Mouse (Mus musculus) liver, postnatal 0 days (tissue): ENCODE measurements around the gene Prps2.
"Not testable (repeated sequence)": the region's sequence is repeated elsewhere in the genome, so short reads cannot be mapped to it uniquely, and the experiment has no call there.

Experiments used
- CTCF ChIP-seq: sonication (generic); IDR thresholded peaks from 2 replicates; pipeline ENCODE4 v1.5.1; 2016; ENCODE audit warnings: antibody characterized with exemption, low read depth
- EP300 ChIP-seq: IDR thresholded peaks from 2 replicates; pipeline ENCODE4 v1.6.1; 2016; ENCODE audit warnings: antibody characterized with exemption, low read depth, mild to moderate bottlenecking

DNA sequence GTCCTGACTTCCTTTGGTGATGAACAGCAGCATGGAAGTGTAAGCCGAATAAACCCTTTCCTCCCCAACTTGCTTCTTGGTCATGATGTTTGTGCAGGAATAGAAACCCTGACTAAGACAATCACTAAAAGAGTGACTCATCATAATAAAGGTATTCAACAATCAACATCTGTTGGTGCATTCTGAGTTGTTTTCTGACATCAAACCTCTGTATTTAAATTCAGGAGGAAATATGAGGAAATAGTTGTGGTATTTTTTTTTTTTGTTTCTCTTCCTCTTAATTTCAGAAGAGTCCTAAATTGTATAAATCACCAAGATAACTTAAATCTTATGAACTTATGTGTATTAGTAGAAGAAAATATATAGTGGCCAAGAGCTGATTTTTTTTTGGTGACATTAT is 80.5 kb downstream of the Prps2 start:
- TF ChIP-seq CTCF, EP300: not testable (repeated sequence)
